Mouse (Mus musculus) kidney, adult 2 months (tissue): Measurements from ENCODE around the gene Wbp1. TPM values are rescaled to one million over a fixed set of nuclear protein-coding genes. Genes with fewer than 3 reads are reported as not detected.

Experiments
- DNase-seq: peaks from one replicate; pipeline ENCODE4 v3.0.0; 2021
- H3K27ac ChIP-seq: fragments of 200-500 bp; 2 replicates; pipeline ENCODE4 v1.5.1; 2012; ENCODE audit warnings: low read depth, low read length, control low read depth, inconsistent platforms; ENCODE audit not compliant: insufficient read depth
- H3K27me3 ChIP-seq: fragments of 200-500 bp; replicated peaks from 2 replicates; pipeline ENCODE4 v1.6.1; 2012; ENCODE audit warnings: mild to moderate bottlenecking, moderate library complexity, low read length, inconsistent platforms; ENCODE audit not compliant: control insufficient read depth, insufficient read depth
- H3K36me3 ChIP-seq: fragments of 200-500 bp; 2 replicates; pipeline ENCODE4 v1.6.1; 2012; ENCODE audit warnings: mild to moderate bottlenecking, moderate library complexity, low read length, inconsistent platforms; ENCODE audit not compliant: control insufficient read depth, insufficient read depth
- H3K4me1 ChIP-seq: fragments of 200-500 bp; 2 replicates; pipeline ENCODE4 v1.6.1; 2011; ENCODE audit warnings: low read length; ENCODE audit not compliant: control insufficient read depth, insufficient read depth
- H3K4me3 ChIP-seq: fragments of 200-500 bp; 2 replicates; pipeline ENCODE4 v1.5.1; 2011; ENCODE audit warnings: mild to moderate bottlenecking, low read depth, low read length, control low read depth; ENCODE audit not compliant: insufficient read depth
- CTCF ChIP-seq: fragments of 200-500 bp; conservative IDR thresholded peaks from 2 replicates; pipeline ENCODE4 v1.5.1; 2011; ENCODE audit warnings: low read depth, mild to moderate bottlenecking, control low read depth, low read length, moderate library complexity, mixed read lengths; ENCODE audit not compliant: insufficient read depth, insufficient read length
- POLR2A ChIP-seq: fragments of 200-500 bp; IDR thresholded peaks from one replicate; pipeline ENCODE4 v1.6.1; 2011; ENCODE audit warnings: low read depth, low read length, control low read depth
- WGBS: fragments of 180-500 bp; shearing (Covaris S2); methylation state at CpG from one replicate; pipeline ENCODE4 v1.1.7; 2018; 5-methylcytosine and 5-hydroxymethylcytosine counted together
- polyA plus RNA-seq: library from polyadenylated mRNA; depleted of rRNA; stranded (reverse); fragments of >200 nt; gene quantifications from 2 replicates; pipeline ENCODE4 v1.2.3, GENCODE M21; 2012; rRNA removed

Gene Wbp1
- polyA plus RNA-seq = 203 and 259 TPM in 2 replicates

- peak; percentile 100 for DNase-seq
- Histone ChIP-seq H3K4me3 (peak within 1 kb of the TSS; percentile 63), H3K4me1 (peaks cover 10% of the 10 kb centered on the region; the same call in 1 of the 2 replicates), H3K27ac (peak within 1 kb of the TSS; percentile 49), H3K27me3 (no peaks in the 10 kb centered on the region), H3K36me3 (no peaks in the 10 kb centered on the region)
- TF ChIP-seq CTCF (no peak), POLR2A (peak; percentile 54)
- under 1% methylated on average over 38 of the region's 38 CpGs for WGBS
Measured at GRCm38 (mm10) chr6:83120930-83121862, at the start of gene Wbp1. Wbp1 (minus strand) TSS chr6:83121559.

- no peak for TF ChIP-seq CTCF
- DNase-seq = no peak
- no peaks in the 10 kb centered on the region for H3K36me3 ChIP-seq
- H3K4me1 ChIP-seq = peaks cover 13% of the 10 kb centered on the region; the same call in 1 of the 2 replicates
- H3K27ac ChIP-seq = no peak overlapping the region
- H3K4me3 ChIP-seq = no peak overlapping the region
- WGBS = 81% methylated on average over 5 of the region's 5 CpGs
- no peaks in the 10 kb centered on the region for H3K27me3 ChIP-seq
Measured at GRCm38 (mm10) chr6:83171063-83171462, 49.7 kb upstream of the Wbp1 start.

- Histone ChIP-seq H3K4me3 (no peak overlapping the region), H3K27ac (peak overlapping the region; percentile 25), H3K27me3 (no peaks in the 10 kb centered on the region), H3K36me3 (no peaks in the 10 kb centered on the region), H3K4me1 (peaks cover 13% of the 10 kb centered on the region; the same call in 1 of the 2 replicates)
- 17% methylated on average over 5 of the region's 5 CpGs for WGBS
- DNase-seq = peak; percentile 78
- no peak for TF ChIP-seq CTCF
- no peak for TF ChIP-seq POLR2A
Measured at GRCm38 (mm10) chr6:83169872-83170271, 48.5 kb upstream of the Wbp1 start.

GRCm38 (mm10) chr6:83166243-83166630 lies 44.9 kb upstream of the Wbp1 start:
- peaks cover 17% of the 10 kb centered on the region; the same call in 1 of the 2 replicates for H3K4me1 ChIP-seq
- no peak for DNase-seq
- 0% methylated on average over 12 of the region's 12 CpGs for WGBS
- H3K27ac ChIP-seq = peak overlapping the region; percentile 24; the same call in 1 of the 2 replicates
- TF ChIP-seq POLR2A (no peak), CTCF (0 out of 2 replicates have a peak, but pooled peaks have one; percentile 5)
- H3K4me3 ChIP-seq = peak overlapping the region; percentile 65
- H3K27me3 ChIP-seq = no peaks in the 10 kb centered on the region
- no peaks in the 10 kb centered on the region for H3K36me3 ChIP-seq

- Histone ChIP-seq H3K27me3 (no peaks in the 10 kb centered on the region), H3K4me1 (peaks cover 17% of the 10 kb centered on the region; the same call in 1 of the 2 replicates), H3K4me3 (peak within 1 kb of the TSS; percentile 65), H3K27ac (peak within 1 kb of the TSS; percentile 98), H3K36me3 (no peaks in the 10 kb centered on the region)
- TF ChIP-seq CTCF (peak; percentile 74), POLR2A (no peak)
- WGBS = under 1% methylated on average over 55 of the region's 58 CpGs
- DNase-seq = peak; percentile 96
Measured at GRCm38 (mm10) chr6:83165607-83166242, 44.4 kb upstream of the Wbp1 start, which contains the start of gene Dctn1. Dctn1 (plus strand) TSS chr6:83165920.

DNA sequence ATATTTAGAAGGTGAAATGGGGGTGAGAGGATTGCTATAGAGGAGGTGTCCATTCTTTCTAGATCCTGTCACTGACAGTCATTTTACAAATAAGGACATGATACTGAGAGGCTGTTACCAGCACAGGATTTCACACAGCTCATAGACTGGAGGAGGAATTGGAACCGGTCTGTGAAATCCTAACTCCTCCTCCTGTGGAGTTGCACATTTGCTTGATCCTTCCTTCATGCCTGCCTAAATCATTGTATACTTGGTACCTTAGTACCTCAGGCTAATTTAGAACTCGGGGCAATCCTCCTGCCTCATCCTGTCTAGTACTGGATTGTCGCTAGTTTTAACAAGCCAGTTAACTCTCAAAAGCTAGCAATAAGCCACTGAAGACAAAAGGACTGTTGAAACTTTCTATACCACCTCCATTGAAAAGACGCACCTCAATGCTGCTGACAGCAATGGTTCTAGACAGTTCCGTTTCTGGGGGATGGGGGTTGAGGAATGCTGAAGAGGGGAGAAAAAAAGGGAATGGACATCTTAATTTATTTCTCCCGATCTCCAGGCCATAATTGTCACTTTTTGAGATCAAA lies 43.8 kb upstream of the Wbp1 start:
- DNase-seq = no peak
- Histone ChIP-seq H3K36me3 (no peaks in the 10 kb centered on the region), H3K4me3 (peak overlapping the region; percentile 51), H3K27ac (peak overlapping the region; percentile 73), H3K27me3 (no peaks in the 10 kb centered on the region), H3K4me1 (peaks cover 16% of the 10 kb centered on the region; the same call in 1 of the 2 replicates)
- no peak for TF ChIP-seq CTCF
- no peak for TF ChIP-seq POLR2A
- under 1% methylated on average over 6 of the region's 6 CpGs for WGBS
